Mouse (Mus musculus): ENCODE data around the gene Mios.

Gene Mios

DNA sequence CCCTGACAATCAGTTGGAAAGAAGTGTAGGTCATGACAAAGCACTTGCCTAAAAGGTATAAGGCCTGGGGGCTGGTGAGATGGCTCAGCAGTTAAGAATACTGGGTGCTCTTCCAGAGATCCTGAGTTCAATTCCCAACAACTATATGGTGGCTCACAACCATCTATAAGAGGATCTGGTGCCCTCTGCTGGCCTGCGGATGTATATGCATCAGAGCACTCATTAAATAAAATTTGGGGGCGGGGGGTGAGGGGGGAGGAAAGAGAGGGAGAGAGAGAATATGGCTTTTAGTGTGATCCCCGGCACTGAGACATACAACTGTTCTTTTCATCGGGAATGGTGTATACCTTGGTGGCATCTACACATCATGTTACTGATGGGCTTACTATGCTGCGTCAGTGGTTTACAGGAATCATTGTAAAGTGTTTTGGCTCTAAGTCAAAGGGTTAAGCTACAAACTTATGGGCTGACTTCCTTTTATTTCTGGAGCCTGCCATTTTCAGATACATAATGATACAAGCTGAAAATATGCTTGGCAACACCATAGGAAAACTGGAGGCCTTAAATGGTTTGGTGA lies 69.5 kb downstream of the Mios start:
- DNase-seq, result no peak

DNA sequence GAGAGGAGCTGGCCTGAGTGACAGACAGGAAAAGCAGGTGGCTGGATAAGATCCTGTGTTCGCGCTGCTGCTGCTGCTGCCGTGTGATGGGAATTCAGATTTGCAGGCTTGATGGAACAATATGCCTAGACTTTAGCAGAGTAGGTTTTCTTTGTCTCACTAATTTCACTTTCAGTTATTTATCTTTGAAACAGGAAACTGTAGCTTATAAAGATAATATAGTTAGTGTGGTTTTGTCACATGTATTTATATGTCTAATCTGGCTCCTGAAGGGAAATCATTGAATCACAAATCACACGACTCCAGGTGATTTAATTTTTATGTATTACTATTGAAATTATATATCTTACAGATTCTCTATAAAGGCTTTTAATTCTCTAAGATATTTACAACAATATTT lies 74.2 kb downstream of the Mios start:
- no peak for DNase-seq

DNA sequence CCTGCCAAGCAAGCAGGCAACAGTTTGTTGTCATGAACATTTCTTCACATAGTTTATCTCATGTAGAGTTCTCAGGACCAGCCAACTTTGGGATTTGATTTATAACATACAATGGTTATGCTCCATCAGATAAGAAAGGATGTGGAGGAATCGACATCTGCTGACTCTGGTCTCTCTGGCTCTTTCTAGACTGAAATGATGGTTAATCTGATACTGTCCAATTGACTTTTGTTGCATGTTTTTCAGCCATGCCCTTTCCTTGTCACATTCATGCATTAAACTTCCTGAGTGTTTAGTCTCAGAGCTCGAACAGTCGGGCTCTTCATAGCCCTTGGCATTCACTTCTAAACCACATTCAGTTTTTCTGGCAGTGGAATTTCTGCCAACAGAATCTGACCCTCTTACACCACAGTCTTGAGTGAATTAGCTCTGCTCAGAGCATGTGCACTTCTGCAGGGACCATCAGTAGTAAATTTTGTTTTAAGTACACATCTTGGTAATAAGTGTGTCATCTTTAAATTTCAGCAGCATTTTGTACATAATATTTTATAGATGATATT lies 76.5 kb downstream of the Mios start:
- no peak for DNase-seq
